Mouse (Mus musculus) heart, adult 2 months (tissue): ENCODE results near the gene Cenpc1. TPM values are rescaled to one million over a fixed set of nuclear protein-coding genes. Genes with fewer than 3 reads are reported as not detected.

ENCODE experiments used
- DNase-seq, 2 experiments: peaks; one replicate each; pipeline ENCODE4 v3.0.0; 2021
- H3K27ac ChIP-seq: fragments of 200-600 bp; 2 replicates; pipeline ENCODE4 v1.8.1; 2022
- H3K27me3 ChIP-seq: fragments of 200-500 bp; 2 replicates; pipeline ENCODE4 v1.6.1; 2012; ENCODE audit warnings: mild to moderate bottlenecking, low read length, inconsistent platforms, mixed read lengths; ENCODE audit not compliant: control insufficient read depth, insufficient read depth
- H3K36me3 ChIP-seq: fragments of 200-500 bp; 2 replicates; pipeline ENCODE4 v1.6.1; 2012; ENCODE audit warnings: low read length, inconsistent platforms; ENCODE audit not compliant: control insufficient read depth, insufficient read depth
- H3K4me1 ChIP-seq: fragments of 200-500 bp; 2 replicates; pipeline ENCODE4 v1.6.1; 2011; ENCODE audit warnings: low read length; ENCODE audit not compliant: control insufficient read depth, insufficient read depth
- H3K4me3 ChIP-seq: fragments of 200-600 bp; 2 replicates; pipeline ENCODE4 v1.8.1; 2022
- H3K79me2 ChIP-seq: fragments of 200-500 bp; replicated peaks from 2 replicates; pipeline ENCODE4 v1.6.1; 2012; ENCODE audit warnings: mild to moderate bottlenecking, inconsistent platforms, low read length, moderate library complexity, mixed read lengths; ENCODE audit not compliant: control insufficient read depth, insufficient read depth
- H3K9ac ChIP-seq: fragments of 200-500 bp; 2 replicates; pipeline ENCODE4 v1.6.1; 2012; ENCODE audit warnings: low read depth, mild to moderate bottlenecking, control low read depth, inconsistent platforms, low read length, mixed read lengths
- CTCF ChIP-seq: fragments of 200-600 bp; IDR thresholded peaks from 2 replicates; pipeline ENCODE4 v1.8.1; 2022; ENCODE audit warnings: antibody characterized with exemption, mild to moderate bottlenecking, moderate library complexity
- EP300 ChIP-seq: fragments of 200-500 bp; IDR thresholded peaks from 2 replicates; pipeline ENCODE4 v1.6.1; 2011; ENCODE audit warnings: low read depth, low read length, control low read depth; ENCODE audit not compliant: insufficient read depth
- POLR2A ChIP-seq: fragments of 200-500 bp; IDR thresholded peaks from 2 replicates; pipeline ENCODE4 v1.6.1; 2011; ENCODE audit warnings: mild to moderate bottlenecking, low read depth, low read length, control low read depth; ENCODE audit not compliant: insufficient read depth
- WGBS: fragments of 180-500 bp; shearing (Covaris S2); methylation state at CpG from one replicate; pipeline ENCODE4 v1.1.7; 2018; 5-methylcytosine and 5-hydroxymethylcytosine counted together
- intact Hi-C: fragments of 180-260 bp; cut with DNase I; formaldehyde crosslinking; loops from one replicate; pipeline ENCODE4 v1.15.1; 2025
- polyA plus RNA-seq: library from polyadenylated mRNA; depleted of rRNA; stranded (reverse); fragments of >200 nt; gene quantifications from 2 replicates; pipeline ENCODE4 v1.2.3, GENCODE M21; 2012
- total RNA-seq, 2 experiments: library from RNA; stranded (reverse); gene quantifications; 2 replicates each; pipeline ENCODE4 v1.2.3; 2021

The Cenpc1 gene
- total and polyA plus RNA-seq, 3 experiments = 2.3 to 5.3 (median 4.3) TPM

DNA sequence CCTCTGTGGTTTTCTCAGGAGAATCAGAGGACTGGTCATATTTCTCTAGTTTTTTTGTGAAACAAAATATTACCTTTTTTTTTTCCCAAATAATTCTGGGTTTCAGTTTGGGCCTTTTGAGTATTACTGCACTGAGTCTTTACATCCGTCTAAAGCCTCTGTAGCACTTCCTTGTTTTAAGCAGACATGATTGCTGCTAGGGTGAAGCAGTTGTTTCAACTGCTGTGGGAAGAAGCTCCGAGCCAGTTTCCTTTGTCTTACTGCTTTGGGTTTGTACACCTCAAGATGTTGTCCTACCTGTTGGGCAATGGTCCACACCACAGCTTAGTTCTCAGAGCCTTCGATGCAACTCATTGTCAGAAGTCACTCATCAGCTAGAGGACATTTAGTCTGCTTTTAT, 35.2 kb upstream of the Cenpc1 start:
- intact Hi-C loops = no loop called here
- DNase-seq = no peak
- H3K36me3 ChIP-seq = no peaks in the 10 kb centered on the region
- no peaks in the 10 kb centered on the region for H3K79me2 ChIP-seq
- WGBS = 70% methylated on average over 3 of the region's 3 CpGs
- no peak overlapping the region for H3K27ac ChIP-seq
- no peak overlapping the region for H3K9ac ChIP-seq
- peaks cover 1% of the 10 kb centered on the region; the same call in 1 of the 2 replicates for H3K4me1 ChIP-seq
- no peaks in the 10 kb centered on the region for H3K27me3 ChIP-seq
- no peak overlapping the region for H3K4me3 ChIP-seq
- no peak for TF ChIP-seq POLR2A
- no peak for TF ChIP-seq EP300
- no peak for TF ChIP-seq CTCF

DNA sequence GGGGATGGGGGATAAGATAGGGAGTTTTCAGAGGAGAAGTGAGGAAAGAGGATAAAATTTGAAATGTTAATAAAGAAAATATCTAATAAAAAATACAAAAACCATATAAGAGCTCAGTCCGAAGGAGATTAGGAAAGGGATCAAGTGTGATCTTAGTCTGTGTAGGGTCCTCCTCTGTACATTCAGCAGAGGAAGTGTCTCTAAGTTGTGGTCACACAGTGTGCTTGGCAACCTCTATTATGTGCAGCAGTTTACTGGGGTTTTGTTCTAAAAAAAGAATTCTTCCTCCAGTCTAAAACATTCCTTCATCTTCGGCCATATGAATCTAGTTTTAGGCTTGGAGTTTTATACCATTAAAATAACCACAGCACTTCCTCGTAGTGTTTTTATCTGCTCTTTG, 33.6 kb upstream of the Cenpc1 start:
- H3K27me3 ChIP-seq = no peaks in the 10 kb centered on the region
- no peaks in the 10 kb centered on the region for H3K79me2 ChIP-seq
- H3K9ac ChIP-seq = no peak overlapping the region
- no peak overlapping the region for H3K4me3 ChIP-seq
- intact Hi-C loops = no loop called here
- H3K4me1 ChIP-seq = peaks cover 1% of the 10 kb centered on the region; the same call in 1 of the 2 replicates
- H3K36me3 ChIP-seq = no peaks in the 10 kb centered on the region
- H3K27ac ChIP-seq = no peak overlapping the region
- TF ChIP-seq EP300 (no peak), POLR2A (no peak), CTCF (no peak)
- no peak for DNase-seq
- WGBS = 74% methylated on average over 3 of the region's 3 CpGs

DNA sequence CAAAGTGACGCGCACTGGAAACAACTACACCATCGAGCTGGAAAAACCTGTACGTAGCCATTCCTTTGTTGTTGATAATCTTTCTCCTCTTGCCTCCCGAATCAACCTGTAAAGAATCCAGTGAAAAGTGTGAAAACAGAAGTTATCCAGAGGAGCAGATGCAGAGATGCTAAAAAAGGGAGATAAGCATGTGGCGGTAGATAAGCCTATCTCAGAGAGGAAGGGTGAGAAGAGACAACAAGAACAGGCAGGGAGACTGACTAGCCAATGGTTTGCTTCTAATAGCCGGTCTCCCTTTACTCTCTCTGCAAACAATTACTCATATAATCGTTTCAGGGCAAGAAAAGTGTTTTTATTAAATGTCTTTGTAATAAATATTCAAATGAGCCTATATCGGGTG, 29.4 kb upstream of the Cenpc1 start:
- no peak overlapping the region for H3K27ac ChIP-seq
- TF ChIP-seq POLR2A (no peak), CTCF (no peak), EP300 (no peak)
- H3K27me3 ChIP-seq = no peaks in the 10 kb centered on the region
- DNase-seq = no peak
- H3K4me3 ChIP-seq = no peak overlapping the region
- H3K79me2 ChIP-seq = no peaks in the 10 kb centered on the region
- no peak overlapping the region for H3K9ac ChIP-seq
- no peaks in the 10 kb centered on the region for H3K36me3 ChIP-seq
- intact Hi-C loops = no loop called here
- WGBS = 42% methylated on average over 9 of the region's 9 CpGs
- no peaks in the 10 kb centered on the region for H3K4me1 ChIP-seq

DNA sequence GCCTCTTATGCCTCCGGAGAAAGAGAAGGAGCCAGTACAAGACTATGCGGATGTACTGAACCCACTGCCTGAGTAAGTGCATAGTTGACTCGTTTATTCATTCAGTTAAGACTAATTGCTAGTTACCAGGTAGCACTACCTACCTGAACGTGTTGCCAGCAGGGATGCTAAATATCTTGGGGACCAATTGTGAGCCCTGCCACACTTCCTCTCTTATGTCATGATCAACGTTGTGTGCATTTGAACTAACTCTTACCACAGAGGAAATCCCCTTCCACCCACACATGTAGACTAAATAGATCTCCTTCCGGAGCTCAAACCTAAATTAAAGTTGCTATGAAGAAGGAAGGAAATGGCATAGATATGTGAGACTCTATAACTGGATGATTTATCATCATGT, 21.4 kb upstream of the Cenpc1 start:
- no peak overlapping the region for H3K4me3 ChIP-seq
- intact Hi-C loops = no loop called here
- no peak for TF ChIP-seq POLR2A
- TF ChIP-seq CTCF = no peak
- TF ChIP-seq EP300 = no peak
- H3K79me2 ChIP-seq = no peaks in the 10 kb centered on the region
- H3K36me3 ChIP-seq = no peaks in the 10 kb centered on the region
- H3K27me3 ChIP-seq = no peaks in the 10 kb centered on the region
- H3K9ac ChIP-seq = no peak overlapping the region
- H3K4me1 ChIP-seq = no peaks in the 10 kb centered on the region
- no peak for DNase-seq
- WGBS = 57% methylated on average over 6 of the region's 6 CpGs
- H3K27ac ChIP-seq = no peak overlapping the region

DNA sequence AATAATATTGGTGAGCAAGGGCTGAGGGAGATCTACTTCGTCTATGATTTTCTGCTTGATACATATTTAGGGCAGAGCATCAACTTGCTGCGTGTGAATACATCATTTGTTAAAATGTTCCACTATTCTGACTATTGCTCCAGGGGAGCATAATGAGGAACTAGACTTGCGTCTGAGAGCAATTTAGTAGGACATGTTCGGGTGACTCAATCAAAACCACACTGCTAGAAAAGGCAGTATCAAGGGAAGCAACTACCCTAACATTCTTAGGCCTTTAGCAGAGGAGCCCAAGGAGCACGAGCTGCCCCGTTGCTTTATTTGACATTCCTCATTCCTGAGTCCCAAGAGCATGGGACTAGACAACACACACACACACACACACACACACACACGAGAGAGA, 19.6 kb upstream of the Cenpc1 start:
- TF ChIP-seq EP300 = no peak
- no peak for TF ChIP-seq POLR2A
- TF ChIP-seq CTCF = no peak
- Histone ChIP-seq H3K27ac (no peak overlapping the region), H3K36me3 (no peaks in the 10 kb centered on the region), H3K4me3 (no peak overlapping the region), H3K4me1 (no peaks in the 10 kb centered on the region), H3K9ac (no peak overlapping the region), H3K27me3 (no peaks in the 10 kb centered on the region), H3K79me2 (no peaks in the 10 kb centered on the region)
- no peak for DNase-seq
- intact Hi-C loops = no loop called here
- 75% methylated on average over 7 of the region's 7 CpGs for WGBS

DNA sequence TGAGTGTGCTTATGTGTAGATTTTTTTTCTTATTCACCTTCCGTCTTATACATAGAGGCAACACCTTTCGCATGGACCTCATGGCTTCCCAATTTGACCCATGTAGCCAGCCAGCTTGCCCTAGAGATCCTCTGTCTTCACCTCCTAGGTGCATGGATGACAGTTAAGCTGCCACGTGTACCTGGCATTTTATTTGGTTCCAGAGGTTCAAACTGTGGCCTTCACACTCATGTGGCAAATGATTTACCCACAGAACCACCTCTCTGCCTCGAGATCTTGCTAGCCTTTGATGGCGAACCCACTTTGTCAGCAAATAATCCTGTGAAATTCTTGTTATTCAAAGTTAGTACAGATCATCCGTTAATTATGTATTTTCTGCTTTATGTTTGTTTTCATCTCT, 18.6 kb upstream of the Cenpc1 start:
- Histone ChIP-seq H3K27ac (no peak overlapping the region), H3K79me2 (no peaks in the 10 kb centered on the region), H3K9ac (no peak overlapping the region), H3K27me3 (no peaks in the 10 kb centered on the region), H3K36me3 (no peaks in the 10 kb centered on the region), H3K4me3 (no peak overlapping the region), H3K4me1 (no peaks in the 10 kb centered on the region)
- no peak for DNase-seq
- intact Hi-C loops = no loop called here
- TF ChIP-seq CTCF (no peak), POLR2A (no peak), EP300 (no peak)
- WGBS = 85% methylated on average over 6 of the region's 6 CpGs
